Mouse (Mus musculus) 416B (cell line): Measurements from ENCODE around the gene Plod1.

Experiments used
- DNase-seq: peaks from one replicate; pipeline ENCODE4 v3.0.0; 2011; ENCODE audit warnings: low read depth

The Plod1 gene

GRCm38 (mm10) chr4:147936331-147936954 is at the start of gene Plod1:
Gene Plod1, minus strand, starts transcription at chr4:147936767.
- DNase-seq = peak; percentile 66

- DNase-seq = peak; percentile 66
These were observed 48.9 kb upstream of the Plod1 start, which contains the start of gene Nppb for GRCm38 (mm10) chr4:147985205-147986132. Gene Nppb, plus strand, starts transcription at chr4:147985788.

- DNase-seq = no peak
These were observed 42.9 kb upstream of the Plod1 start for GRCm38 (mm10) chr4:147979441-147979860.

- DNase-seq = peak; percentile 57
These were observed 41.8 kb upstream of the Plod1 start for GRCm38 (mm10) chr4:147978391-147978790.

- DNase-seq = peak; percentile 46
These were observed 41.2 kb upstream of the Plod1 start for GRCm38 (mm10) chr4:147977726-147978125.

DNA sequence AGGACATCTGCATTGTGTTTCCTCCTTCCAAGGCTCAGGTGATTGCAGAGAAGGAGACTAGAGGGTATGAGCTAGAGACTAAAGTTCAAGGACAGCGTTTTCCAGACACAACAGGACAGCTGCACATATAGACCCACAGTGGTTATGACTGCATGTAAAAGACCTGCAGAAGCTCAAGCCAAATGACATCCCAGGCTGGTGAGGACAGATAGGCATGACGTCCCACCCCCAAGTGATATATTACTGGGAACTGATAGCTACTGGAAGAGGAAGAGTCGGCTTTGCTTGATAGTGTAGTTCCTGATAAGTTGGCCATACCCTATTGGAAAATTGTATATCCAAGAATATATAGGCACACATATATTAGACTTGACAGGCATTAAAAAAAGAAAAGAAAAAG is 39.7 kb upstream of the Plod1 start:
- no peak for DNase-seq

GRCm38 (mm10) chr4:147969337-147969736 is 32.8 kb upstream of the Plod1 start:
- no peak for DNase-seq

GRCm38 (mm10) chr4:147968816-147969215 is 32.2 kb upstream of the Plod1 start:
- no peak for DNase-seq

DNA sequence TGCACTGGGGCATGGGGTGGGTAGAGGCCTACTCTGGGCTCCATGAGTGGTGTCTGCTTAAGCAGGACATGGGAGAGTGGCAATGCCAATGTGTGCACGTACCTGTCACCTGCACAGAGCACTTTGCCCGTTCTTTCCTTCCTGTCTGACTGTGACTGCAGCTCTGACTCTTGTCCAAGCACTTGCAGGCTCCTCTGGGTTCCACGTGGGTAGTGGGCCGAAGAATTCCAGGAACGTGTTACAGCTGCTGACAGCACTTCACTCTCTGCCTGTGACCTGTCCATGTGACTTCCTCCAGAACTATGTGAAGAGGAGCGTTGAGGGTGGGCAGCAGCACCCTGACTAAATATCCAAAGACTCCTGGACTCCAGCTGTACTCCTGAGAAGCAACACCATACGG is 29.1 kb upstream of the Plod1 start:
- no peak for DNase-seq

GRCm38 (mm10) chr4:147963623-147964022 is 27.1 kb upstream of the Plod1 start:
- DNase-seq = no peak

DNA sequence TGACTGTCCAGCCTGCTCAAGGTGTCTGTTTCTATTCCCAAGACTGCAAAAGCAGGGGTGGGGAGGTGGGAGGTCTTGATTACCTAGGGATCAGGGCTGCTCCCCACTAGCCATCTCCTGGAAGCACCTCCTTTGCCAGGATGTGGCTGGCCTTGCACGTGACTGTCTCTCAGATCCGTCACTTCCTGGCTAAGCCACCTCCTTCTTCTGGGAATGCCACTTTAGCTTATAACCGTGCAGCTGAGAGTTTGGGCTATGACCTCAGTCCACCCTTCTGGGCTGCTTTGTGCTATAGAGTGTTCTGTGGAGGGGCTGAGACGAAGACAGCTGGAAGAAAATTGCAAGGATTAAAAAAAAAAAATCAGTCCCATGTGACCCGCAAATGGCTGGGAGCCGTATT is 26.2 kb upstream of the Plod1 start:
- peak; percentile 63 for DNase-seq

GRCm38 (mm10) chr4:147959881-147960831 is 23.6 kb upstream of the Plod1 start:
- peak; percentile 88 for DNase-seq

GRCm38 (mm10) chr4:147957141-147957540 is 20.6 kb upstream of the Plod1 start:
- DNase-seq = peak; percentile 42

GRCm38 (mm10) chr4:147953590-147953989 is 17.0 kb upstream of the Plod1 start:
- DNase-seq = peak; percentile 78

DNA sequence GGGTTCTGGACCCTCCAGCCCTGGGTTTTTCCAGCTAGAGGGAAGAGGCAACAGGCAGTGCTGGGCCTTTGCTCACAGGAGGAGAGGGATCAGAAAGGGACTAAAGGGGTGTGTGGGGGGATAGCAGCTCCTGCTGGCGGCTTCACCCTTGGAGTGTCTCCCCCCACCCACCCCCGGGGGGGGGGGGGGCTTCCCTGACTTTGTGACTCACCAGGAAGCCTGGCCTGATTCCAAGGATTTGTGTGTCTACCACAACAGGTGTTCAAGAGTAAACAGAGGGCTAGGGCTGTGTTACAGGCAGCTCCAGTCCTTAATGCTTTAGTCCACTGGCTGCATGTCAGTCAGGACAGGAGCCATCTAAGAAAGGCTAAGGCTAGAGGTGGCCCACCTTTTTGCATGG is 10.9 kb upstream of the Plod1 start:
- no peak for DNase-seq

GRCm38 (mm10) chr4:147943005-147943404 is 6.4 kb upstream of the Plod1 start:
- DNase-seq = no peak

DNA sequence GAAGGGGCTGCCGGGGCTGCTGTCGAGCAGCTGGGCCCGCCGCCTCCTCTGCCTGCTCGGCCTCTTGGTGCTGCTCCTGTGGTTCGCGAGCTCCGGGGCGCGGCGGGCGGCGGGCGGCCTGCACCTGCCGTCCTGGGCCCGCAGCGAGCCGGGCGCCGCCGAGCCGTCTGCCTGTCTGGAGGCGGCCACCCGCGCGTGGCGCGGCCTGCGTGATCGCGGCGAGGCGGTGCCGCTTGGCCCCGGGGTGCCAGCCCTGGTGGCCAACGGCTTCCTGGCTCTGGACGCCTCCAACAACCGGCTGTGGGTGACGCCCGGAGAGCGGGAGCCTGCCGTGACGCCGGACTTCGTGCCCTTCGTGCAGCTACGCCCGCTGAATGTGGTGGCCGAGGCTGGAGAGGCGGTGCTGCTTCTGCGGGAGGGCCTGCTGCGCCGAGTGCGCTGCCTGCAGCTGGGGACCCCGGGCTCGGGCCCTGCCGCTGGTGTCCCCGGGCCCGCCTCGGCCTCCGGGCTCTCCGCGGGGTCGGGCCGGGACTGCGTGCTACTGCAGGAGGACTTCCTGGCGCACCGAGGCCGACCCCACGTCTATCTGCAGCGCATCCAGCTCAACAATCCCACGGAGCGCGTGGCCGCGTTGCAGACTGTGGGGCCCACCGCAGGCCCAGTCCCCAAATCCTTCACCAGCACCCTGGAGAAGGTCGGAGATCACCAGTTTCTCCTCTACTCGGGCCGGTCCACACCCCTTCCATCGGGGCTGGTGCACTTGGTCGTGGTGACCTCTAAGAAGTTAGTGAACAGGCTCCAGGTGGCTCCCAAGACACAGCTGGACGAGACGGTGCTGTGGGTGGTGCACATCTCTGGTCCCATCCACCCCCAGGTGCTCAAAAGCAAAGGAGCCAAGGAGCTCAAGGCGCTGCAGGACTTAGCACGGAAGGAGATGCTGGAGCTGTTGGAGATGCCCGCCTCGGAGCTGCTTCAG is 4.8 kb upstream of the Plod1 start:
- no peak for DNase-seq

DNA sequence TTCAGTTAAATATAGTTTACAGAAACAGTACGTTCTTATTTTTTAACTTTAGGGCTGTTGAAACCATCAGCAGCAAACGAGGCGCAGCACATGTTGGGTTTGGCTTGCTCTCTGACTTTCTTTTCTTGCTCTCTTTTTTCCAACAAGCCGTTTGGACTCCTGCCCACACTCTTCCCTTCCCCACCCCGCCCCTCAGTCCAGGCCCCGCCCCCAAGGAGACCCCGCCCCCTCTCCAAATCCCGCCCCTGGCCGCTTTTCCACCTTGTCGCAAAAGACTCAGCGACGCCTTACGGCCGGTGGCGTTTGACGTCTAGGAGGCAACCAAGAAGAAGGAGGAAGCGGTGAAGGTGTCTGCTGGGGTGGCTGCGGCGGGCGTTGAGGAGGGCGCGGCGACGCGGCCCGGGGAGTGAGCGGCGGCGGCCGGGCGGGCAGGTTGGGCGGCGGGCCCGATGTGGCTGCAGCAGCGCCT is 4.0 kb upstream of the Plod1 start, which contains the start of gene 2510039O18Rik:
TSS of gene 2510039O18Rik (plus strand) at position 320 of the 469 bp plus-strand sequence.
- DNase-seq = peak; percentile 94

- DNase-seq = no peak
These were observed 3.5 kb upstream of the Plod1 start for GRCm38 (mm10) chr4:147940111-147940510.
